Mouse (Mus musculus) right cerebral cortex, postnatal 25 days (tissue): ENCODE measurements around the gene Prmt3.

Experiments used
- DNase-seq: peaks from one replicate; pipeline ENCODE4 v3.0.0; 2022

Prmt3 gene

DNA sequence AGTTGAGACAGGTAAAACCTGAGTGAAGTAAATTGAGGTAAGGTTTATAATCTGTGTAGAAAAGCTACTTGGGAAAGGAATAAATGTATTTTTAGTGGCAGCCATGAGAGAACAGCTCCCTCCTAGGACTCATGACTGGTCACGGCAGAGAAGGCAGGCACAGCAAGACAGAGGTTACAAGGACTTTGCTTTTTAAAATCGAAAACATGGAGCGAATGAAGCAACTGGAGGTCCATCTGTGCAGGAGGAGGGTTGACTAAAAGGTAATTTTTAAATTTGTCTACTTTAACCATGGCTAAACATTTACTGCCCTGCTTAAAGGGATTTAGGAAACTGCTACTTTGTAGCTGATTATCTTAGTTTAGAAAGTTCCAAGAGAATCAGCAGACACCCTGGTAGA, 81.7 kb downstream of the Prmt3 start:
- no peak for DNase-seq

- DNase-seq = no peak
These were observed 83.0 kb downstream of the Prmt3 start for GRCm38 (mm10) chr7:49861196-49861595.

DNA sequence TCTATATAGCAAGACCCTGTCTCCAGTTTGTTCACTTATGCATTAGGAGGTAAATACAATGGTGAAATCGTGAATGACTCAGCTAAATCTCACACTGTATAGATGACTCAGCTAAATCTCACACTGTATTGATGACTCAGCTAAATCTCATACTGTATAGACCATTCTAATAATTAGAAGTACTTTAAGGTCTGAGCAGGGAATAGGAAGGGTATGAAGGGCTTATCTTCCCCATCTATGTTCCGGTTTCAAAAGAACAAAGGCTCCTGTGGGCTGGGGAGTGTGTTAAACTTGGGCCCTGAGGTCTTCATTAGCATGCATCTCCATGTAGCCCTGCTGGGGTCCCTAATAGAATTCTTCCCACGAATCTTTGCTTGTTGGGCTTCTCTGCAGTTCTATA, 85.6 kb downstream of the Prmt3 start:
- DNase-seq = no peak

- no peak for DNase-seq
These were observed 91.5 kb downstream of the Prmt3 start for GRCm38 (mm10) chr7:49869656-49870055.

DNA sequence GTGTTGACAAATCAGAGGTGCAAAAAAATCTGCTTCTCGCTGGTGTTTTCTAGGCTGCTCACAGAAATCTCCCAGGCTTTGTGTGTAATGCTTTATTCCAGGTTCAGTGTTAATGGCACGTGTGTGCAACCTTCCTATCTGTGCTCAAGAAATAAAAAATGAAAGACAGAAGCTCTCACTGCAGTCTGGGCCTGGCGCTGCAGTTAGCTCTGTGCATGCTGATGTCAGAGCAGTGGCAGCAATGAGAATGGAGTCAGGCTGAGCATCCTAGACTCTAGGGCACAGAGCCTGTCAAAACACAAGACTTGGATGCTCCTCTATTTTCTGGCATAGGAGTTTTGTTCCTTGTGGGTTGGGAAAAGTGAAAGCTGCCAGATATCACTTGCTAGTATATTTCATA, 92.1 kb downstream of the Prmt3 start:
- no peak for DNase-seq

GRCm38 (mm10) chr7:49877307-49877706, 99.2 kb downstream of the Prmt3 start:
- DNase-seq = no peak

DNA sequence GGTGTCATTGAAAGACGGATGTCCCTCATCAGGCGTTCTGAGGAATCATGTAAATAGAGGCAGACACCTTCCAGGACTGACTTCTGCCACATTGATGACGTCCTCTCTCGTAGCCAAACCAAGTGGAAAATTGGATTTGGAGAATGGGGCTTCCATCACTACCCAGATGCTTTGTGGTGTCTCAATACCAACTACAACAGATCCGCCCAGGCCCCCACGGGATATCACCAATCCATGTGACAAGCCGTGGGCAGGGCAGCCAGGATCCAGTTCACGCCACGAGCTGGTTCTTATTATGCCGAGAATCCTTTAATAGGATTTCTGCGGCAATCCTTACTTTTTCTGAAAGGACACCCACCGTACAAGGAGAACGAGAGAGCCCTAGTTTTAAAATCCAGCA, 100.9 kb downstream of the Prmt3 start:
- no peak for DNase-seq

- DNase-seq = no peak
These were observed 102.0 kb downstream of the Prmt3 start for GRCm38 (mm10) chr7:49879998-49880707.

GRCm38 (mm10) chr7:49882288-49882687, 104.1 kb downstream of the Prmt3 start:
- DNase-seq = no peak

DNA sequence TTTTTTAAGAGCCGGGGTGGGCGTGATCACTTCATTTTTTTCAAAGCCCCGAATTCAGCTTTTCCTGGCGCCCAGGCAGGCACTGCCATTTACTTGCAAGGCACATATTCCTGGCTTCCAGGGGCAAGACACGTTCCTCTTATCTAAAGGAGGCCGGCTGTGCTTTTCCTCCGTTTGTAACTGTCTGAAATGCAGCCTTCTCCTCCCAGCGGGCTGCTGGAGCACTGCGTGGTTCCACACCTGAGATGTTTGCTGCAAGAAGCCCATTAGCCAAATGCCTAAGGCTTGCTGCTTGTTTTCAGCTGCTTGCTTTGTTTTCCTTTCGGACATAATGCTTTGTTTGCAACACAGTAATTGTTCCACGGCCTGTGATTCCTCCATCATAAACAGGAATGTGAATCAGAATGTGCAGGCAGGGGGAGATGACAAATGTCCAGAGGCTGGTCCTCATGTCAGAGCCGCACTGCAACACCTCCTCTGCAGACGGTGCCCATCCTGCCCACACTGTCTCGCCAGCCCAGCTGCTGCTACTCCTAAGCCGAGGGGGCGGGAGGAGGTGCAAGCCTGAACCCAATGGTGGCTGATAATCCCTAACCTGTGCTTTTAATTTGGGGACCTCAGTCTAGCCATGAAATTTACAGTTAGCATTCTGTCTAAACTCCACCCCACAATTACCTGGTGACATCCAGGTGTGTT, 104.7 kb downstream of the Prmt3 start:
- DNase-seq = peak; percentile 34

DNA sequence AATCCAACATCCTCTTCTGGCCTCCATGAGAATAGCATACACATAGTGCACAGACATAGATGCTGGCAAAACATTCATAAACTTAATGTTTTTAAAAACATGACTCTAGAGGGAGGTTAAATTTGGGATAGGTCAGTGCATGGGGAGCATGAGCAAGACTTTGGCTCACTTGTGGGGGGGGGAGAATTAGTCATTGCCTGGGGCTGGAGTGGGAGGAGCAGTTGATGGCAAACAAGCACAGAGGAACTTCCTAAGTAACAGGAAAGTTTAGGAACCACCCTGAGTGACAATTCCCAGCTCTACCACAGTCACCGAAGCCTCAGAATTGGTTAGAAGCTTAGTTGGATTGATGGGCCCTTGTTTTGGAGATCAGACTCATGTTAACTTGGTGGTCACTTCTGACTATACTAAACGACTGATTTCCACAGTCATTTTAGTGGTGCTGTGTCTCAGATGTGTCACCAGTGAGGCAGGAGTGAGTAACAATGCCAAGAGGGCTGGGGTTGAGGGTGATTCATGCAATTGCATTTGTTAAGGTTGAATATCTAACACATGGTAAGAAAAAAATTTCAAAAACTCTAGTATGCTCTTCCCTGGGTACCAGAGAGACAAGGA, 109.7 kb downstream of the Prmt3 start:
- DNase-seq = no peak

- DNase-seq = no peak
These were observed 116.6 kb downstream of the Prmt3 start for GRCm38 (mm10) chr7:49894786-49895185.

DNA sequence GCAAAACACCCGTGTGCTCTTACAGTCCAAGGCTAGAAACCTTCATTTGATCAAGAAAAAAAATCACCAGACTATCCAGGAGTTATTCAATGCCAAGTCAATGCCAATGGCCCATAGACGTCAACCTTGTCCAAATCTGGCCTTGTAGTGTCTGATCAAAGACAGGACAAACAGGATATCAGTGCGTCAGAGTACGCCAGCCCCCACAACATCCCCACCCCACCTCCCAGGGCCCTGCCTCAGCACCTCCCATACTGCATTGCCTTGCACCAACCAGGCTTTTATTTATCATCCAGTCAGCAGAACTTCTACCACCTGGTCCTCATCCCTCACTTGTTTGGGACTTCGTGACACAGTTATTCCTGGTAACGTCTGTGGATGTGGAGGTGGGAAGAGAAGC, 117.2 kb downstream of the Prmt3 start:
- no peak for DNase-seq

GRCm38 (mm10) chr7:49902003-49902552, 123.9 kb downstream of the Prmt3 start:
- DNase-seq = no peak

DNA sequence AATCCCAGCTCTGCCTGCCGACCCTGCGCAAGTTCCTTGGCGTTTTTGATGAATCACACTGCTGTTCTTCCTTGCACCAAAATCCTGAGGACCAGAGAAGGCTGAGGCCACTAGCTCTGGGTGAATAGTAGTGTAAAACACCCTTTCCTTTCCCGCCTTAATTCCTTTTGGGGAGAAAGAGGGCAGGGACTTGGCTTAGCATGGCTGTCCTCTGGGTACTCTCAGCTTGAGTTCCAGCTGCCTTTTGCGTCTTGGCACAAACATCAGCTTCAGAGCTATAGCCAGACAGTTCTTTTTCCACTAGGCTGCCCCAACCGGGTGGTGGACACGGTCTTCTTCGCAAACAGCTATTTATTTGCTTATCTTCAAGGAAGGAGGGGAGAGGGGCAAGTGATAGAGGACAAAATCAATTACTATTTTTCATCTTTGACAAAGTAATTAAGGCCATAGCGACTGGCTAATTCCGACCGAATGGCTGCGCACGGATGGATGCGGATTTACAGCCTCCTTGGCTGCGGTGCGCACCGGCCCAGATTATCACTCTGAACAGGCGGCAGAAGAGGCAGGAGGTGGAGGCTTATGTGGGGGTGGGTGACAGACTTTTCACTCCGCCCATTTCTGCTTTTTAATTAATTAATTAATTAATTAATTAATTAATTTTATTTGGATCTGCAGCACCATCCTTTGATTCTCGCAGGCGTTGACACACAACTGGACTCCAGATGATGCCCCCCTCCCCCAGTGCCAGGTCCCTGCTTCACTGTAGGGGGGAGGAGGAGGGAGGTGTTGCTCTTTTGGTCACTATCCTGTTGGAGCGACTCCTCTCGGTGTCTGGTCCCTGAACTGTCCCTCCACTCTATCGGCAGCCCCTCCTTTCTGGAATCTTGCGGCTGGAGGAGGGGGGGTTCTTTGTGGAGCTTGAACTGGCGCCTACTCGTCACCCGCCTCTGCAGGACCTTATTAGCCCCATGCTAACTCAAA, 129.3 kb downstream of the Prmt3 start:
- DNase-seq = no peak
